Mouse (Mus musculus): ENCODE measurements at regions not wholly inside any gene's neighbourhood (a gene's known extent, or its start where the extent isn't known, plus 50 kb on each side); places are given as distances from the start of the nearest gene placed in this dataset.

DNA sequence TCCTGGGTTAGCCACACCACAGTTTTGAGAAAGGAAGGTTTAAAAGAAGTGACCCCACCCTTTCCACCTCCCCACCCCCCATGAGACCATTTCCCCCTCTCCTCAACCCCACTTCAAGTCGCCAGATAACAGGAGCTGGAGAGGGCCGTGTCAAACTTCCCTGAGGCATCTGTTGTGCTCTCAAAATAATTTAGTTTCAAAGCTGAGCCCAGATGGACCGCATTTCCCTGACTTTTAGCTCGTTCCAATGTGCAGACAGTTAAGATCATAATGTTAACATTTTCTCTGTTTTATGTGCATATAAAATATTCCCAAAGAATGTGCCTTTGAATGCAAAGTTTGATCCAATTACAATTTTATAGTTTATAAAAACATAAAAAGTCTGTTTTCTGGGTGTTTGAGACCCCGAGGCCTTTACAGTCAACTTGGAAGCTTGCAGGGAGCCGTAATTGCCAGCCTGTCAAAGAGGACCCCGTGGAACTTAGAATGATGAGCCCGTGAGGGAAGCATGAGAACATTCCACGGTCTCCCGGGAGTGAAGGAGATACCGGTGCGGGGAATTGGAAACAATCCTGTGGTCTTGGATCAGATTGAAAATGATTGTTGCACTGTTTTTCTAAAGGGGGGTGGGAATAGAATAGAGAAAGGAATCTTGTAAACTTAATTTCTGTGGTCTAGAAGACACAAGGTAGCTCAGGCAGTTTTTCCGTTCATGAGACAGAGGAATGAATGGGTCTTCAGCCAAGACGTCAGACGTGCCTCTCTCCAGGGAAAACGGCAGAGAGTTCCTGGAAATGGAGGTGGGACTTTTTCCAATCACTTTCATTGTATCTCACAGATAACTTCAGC lies 903.3 kb downstream of the Mrps31 start:
- DNase-seq, result no peak

DNA sequence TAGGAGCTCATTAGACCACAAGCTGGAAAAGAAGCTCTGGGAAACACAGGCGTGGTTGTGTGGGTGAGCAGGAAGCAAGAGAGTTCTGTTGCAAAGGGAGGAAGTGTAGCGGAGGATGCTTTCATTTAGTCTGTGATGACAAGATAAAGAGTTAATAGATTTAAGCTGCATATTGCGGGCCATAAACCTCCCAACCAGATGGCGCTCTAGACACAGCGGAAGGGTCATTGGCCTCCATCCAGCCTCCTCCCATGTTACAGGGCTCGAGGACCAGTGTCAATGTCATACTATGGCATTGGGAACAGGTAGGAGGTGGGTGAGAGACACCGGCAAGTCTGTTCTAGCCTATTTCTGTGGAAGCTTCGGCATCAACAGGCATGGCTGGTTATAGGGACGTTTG lies 908.4 kb downstream of the Mrps31 start:
- DNase-seq, result peak; percentile 65

DNA sequence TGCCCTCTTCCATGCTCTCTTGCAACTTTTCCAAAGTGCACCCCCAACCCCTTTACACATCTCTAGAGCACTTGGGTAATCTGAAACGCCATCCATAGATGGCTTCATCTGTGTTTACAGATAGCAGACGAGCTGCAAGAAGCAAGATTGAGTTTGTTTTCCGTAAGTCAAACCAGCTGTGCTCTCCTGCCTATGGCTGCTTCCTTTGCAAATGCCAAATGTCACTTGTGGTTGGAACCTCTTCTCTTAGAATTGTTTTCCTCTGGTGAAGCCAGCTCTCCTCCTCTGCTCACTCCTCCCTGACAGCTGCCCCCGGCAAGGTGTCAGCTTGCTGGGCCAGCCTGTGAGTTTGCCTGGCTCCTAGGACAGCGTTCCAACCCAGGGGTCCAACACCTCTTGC lies 910.0 kb downstream of the Mrps31 start:
- DNase-seq, result no peak

DNA sequence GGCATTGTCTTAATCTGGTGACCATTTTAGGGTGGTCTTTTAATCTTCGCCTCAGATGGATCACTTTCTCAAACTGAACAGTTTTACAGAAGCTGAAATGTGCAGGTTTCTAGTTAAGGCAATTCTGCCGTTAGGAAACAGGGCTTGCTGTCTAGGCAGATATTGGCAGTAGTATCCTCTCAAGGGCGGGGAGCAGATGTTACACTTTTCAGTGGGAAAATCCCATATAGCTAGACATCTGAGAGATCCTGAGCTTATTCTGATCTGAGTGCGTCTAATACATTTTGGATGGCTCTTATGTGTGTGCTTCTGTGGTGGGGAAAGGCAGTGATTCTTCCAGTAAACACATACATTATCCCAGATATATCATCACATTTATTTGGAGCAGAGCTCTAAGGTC lies 916.1 kb downstream of the Mrps31 start:
- DNase-seq, result no peak

DNA sequence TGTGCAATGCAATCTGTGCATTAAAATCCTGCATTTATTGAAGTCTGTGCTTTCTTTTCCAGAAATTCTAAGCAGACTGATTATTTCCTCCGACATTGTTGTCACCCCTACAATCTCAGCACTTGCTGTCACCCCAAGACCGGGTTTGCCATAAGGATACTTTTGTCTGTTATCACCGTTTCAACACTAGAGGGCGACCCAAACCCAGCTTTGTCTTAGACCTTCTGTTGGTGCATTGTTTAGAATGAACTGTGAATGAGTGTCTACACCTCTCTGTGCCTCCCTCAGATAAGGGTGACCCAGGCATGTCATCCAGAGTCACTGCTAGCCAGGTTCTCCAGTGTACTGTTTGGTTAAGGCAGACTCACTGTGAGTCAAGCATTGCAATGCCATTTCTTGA lies 933.0 kb downstream of the Mrps31 start:
- peak; percentile 45 for DNase-seq

DNA sequence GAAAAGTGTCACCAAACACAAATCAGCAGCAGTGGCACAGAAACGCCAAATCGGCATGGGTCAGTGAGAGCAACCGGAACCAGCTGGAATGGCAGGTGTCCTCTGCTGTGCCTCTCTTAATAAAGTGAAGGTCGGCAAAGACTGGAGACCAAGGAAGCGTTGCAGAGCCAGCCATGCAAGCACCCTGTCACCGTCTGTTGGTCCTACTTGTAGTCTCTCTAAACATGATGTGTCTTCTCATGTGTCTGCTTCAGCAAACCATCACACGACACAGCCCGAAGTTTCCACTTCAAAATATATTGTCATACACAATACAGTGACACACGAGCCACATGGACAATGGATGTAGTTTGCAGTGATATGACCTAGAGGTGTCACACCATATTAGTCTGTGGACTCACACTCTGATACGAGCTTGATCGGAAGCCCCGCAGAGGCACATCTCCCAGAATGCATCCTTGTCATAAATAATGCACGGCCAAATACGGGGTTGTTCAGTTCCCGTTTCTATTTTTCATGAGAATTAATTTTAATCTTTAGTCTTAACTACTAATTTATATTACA lies 940.3 kb downstream of the Mrps31 start:
- peak; percentile 4 for DNase-seq

DNA sequence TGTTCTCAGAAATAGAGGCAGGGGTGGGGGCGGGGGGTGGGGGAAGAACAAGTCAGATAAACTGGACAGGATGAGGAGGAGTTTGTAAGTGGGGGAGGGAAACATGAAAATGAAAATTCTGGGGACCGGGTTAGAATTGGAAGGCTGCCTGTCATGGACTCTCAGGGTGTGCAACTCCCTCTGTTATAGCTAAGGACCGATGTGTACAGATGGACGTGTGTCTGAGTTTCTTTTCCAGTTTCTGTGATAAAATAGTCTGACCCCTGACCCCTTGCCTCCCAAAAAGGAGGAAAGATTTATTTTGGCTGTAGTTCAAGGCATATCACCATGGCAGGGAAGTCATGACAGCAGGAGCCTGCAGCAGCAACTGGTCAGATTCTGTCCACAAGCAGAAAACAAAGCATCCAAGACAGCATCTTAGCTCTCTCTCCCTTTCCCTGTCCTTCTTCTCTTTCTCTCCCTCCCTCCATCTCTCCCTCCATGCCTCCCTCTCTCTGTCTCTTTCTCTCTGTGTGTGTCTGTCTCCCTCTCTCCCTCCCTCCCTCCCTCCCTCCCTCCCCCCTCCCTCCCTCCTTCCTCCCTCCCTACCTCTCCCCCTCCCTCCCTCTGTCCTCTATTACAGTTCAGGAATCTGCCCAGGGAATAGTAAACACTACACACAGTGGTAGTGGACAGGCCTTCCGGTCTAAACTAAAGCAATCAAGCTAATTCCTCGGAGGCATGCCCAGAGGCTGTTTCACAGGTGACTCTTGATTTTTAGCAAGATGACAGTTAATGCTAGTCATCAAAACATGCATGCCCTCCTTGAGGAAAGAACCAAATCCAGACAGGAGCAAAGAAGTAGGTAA lies 941.3 kb downstream of the Mrps31 start:
- no peak for DNase-seq

DNA sequence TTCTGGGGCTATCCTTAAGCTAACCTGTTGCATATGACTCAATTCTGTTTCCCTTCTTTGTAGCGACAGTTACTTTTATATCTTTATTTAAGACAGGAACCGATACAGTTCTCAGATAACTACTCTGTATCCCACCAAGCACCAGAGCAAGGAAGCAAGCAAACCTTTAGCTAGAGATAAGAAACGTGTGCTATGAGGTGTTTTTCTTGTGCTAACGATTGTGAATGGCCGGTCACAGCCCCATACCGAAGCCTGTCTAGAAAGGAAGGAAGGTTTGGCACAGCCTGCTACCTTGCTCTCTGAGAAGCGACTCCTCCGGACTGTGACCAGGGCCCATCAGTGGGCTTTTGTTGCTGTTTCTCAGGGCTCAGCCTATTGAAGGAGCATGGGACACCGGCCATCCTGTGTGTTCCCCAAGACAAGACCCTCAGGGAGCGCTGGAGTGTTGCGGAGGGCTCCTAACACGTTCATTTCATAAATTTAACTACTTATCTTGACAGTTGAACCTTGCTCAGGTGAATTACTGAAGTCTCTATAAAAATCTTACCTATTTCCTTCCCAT lies 949.0 kb downstream of the Mrps31 start:
- no peak for DNase-seq

DNA sequence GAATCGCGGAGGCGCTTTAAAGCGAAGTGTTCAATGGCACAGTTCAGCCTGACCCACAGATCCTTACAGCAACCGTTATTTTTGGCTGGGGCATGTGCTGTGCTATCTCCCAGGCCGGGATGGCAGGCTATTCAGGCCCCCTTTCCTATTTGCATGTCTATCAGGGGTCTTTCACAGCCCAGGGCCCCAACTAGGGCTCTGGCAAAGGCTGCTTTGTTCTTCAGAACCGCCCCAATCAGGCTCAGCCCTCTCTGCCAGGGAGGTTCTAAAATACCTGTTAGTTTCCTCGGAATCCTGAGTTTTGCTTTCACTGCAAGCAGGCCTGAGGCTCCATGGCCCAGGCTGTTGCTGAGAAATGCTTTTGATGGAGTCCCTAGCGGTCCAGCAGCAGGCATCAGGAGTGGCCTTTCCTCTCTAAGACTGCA lies 949.7 kb downstream of the Mrps31 start:
- DNase-seq, result no peak
